Mouse (Mus musculus) kidney, adult 2 months (tissue): ENCODE data around the gene Agfg1. TPM values are rescaled to one million over a fixed set of nuclear protein-coding genes. Genes with fewer than 3 reads are reported as not detected.

Experiments
- DNase-seq: peaks from one replicate; pipeline ENCODE4 v3.0.0; 2021
- H3K27ac ChIP-seq: fragments of 200-500 bp; 2 replicates; pipeline ENCODE4 v1.5.1; 2012; ENCODE audit warnings: low read depth, low read length, control low read depth, inconsistent platforms; ENCODE audit not compliant: insufficient read depth
- H3K27me3 ChIP-seq: fragments of 200-500 bp; replicated peaks from 2 replicates; pipeline ENCODE4 v1.6.1; 2012; ENCODE audit warnings: mild to moderate bottlenecking, moderate library complexity, low read length, inconsistent platforms; ENCODE audit not compliant: control insufficient read depth, insufficient read depth
- H3K36me3 ChIP-seq: fragments of 200-500 bp; 2 replicates; pipeline ENCODE4 v1.6.1; 2012; ENCODE audit warnings: mild to moderate bottlenecking, moderate library complexity, low read length, inconsistent platforms; ENCODE audit not compliant: control insufficient read depth, insufficient read depth
- H3K4me1 ChIP-seq: fragments of 200-500 bp; 2 replicates; pipeline ENCODE4 v1.6.1; 2011; ENCODE audit warnings: low read length; ENCODE audit not compliant: control insufficient read depth, insufficient read depth
- H3K4me3 ChIP-seq: fragments of 200-500 bp; 2 replicates; pipeline ENCODE4 v1.5.1; 2011; ENCODE audit warnings: mild to moderate bottlenecking, low read depth, low read length, control low read depth; ENCODE audit not compliant: insufficient read depth
- CTCF ChIP-seq: fragments of 200-500 bp; conservative IDR thresholded peaks from 2 replicates; pipeline ENCODE4 v1.5.1; 2011; ENCODE audit warnings: low read depth, mild to moderate bottlenecking, control low read depth, low read length, moderate library complexity, mixed read lengths; ENCODE audit not compliant: insufficient read depth, insufficient read length
- POLR2A ChIP-seq: fragments of 200-500 bp; IDR thresholded peaks from one replicate; pipeline ENCODE4 v1.6.1; 2011; ENCODE audit warnings: low read depth, low read length, control low read depth
- WGBS: fragments of 180-500 bp; shearing (Covaris S2); methylation state at CpG from one replicate; pipeline ENCODE4 v1.1.7; 2018; 5-methylcytosine and 5-hydroxymethylcytosine counted together
- polyA plus RNA-seq: library from polyadenylated mRNA; depleted of rRNA; stranded (reverse); fragments of >200 nt; gene quantifications from 2 replicates; pipeline ENCODE4 v1.2.3, GENCODE M21; 2012; rRNA removed

The Agfg1 gene
- 33.9 and 37.3 TPM in 2 replicates for polyA plus RNA-seq

DNA sequence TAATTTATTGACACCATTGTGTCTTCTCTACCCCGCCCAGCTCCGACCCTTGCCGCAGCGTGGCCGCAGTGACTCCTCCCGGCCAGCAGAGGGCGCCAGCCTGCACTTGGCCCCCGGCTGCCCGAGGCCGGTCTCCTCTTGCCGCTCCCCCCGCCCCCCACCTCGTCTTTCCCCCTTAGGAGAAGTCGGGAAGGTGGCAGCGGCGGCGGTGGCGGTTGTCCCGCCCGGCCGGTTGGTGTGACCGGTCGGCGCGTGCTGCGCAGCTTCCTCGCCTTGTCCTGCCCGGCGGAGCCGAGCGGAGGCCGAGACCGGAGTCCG lies at the start of gene Agfg1:
Gene Agfg1, plus strand, starts transcription at position 188 of the 318 bp plus-strand sequence.
- H3K27me3 ChIP-seq: no peaks in the 10 kb centered on the region
- DNase-seq: peak; percentile 95
- no peaks in the 10 kb centered on the region for H3K36me3 ChIP-seq
- peak within 1 kb of the TSS; percentile 66 for H3K27ac ChIP-seq
- H3K4me1 ChIP-seq: peaks cover 4% of the 10 kb centered on the region; the same call in 1 of the 2 replicates
- WGBS: under 1% methylated on average over 34 of the region's 34 CpGs
- H3K4me3 ChIP-seq: peak within 1 kb of the TSS; percentile 93
- TF ChIP-seq CTCF (peak; percentile 81), POLR2A (no peak)

DNA sequence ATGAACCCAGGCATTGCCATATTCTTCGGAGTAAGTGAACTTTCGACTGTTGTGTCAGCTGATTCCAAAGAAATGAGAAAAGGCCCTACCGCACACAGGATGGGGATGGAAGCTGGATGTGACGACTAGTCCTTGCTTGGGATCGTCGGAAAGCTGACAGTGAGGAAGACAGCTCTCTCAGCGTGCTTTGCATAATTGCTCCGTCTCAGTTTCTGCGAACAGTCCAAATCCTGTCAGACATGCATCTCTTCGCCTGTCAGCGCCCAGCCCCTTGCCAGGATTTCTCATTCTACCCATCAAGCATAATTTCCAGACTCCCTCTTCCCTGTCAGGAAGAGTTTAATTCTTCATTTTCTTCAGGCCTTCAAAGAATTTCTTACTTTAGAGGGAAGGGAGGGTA lies 48.2 kb upstream of the Agfg1 start:
- WGBS: 89% methylated on average over 11 of the region's 11 CpGs
- DNase-seq: no peak
- Histone ChIP-seq H3K36me3 (no peaks in the 10 kb centered on the region), H3K4me3 (no peak overlapping the region), H3K27ac (no peak overlapping the region), H3K4me1 (no peaks in the 10 kb centered on the region), H3K27me3 (no peaks in the 10 kb centered on the region)
- TF ChIP-seq POLR2A (no peak), CTCF (no peak)

DNA sequence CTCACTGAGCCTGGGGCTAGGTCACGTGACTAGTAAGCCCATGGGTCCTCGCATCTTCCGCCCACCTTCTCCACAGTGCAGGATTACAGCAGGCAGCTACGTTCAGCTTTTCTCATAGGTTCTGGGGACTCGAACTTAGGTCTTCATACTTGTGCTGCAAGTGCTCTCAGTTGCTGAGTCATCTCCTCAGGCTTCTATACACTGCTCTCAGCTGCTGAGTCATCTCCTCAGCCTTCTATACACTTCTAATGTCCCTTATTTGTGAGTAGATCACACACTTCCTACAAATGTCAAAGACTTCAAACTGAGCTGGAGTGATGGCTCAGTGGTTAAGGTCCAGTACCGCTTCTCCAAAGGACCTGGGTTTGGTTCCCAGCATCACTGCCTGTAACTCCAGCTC lies 47.0 kb upstream of the Agfg1 start:
- DNase-seq: no peak
- no peak overlapping the region for H3K4me3 ChIP-seq
- 96% methylated on average over 6 of the region's 6 CpGs for WGBS
- no peaks in the 10 kb centered on the region for H3K36me3 ChIP-seq
- no peaks in the 10 kb centered on the region for H3K27me3 ChIP-seq
- H3K4me1 ChIP-seq: no peaks in the 10 kb centered on the region
- TF ChIP-seq POLR2A (no peak), CTCF (no peak)
- no peak overlapping the region for H3K27ac ChIP-seq

DNA sequence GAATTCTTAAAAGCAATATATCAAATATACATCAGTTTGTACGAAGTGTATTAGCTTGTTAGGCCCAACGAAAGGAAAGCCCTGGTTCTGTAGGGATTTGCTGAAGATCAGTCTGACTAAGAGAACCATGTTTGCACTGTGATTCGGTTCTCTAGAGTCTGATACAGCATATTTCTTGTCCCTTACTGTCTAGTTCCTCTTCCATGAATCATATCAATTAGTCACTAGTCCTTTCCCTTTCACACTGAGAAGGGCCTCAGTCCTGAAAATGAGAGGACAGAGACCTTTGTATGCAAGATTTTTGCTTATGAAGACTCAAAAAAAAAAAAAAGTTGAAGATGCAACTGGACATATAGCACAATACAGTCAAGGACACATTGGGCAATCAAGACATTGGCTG lies 46.2 kb upstream of the Agfg1 start:
- TF ChIP-seq POLR2A (no peak), CTCF (no peak)
- no peak for DNase-seq
- Histone ChIP-seq H3K27me3 (no peaks in the 10 kb centered on the region), H3K4me3 (no peak overlapping the region), H3K27ac (no peak overlapping the region), H3K4me1 (no peaks in the 10 kb centered on the region), H3K36me3 (no peaks in the 10 kb centered on the region)
- WGBS: 86% methylated on average over 3 of the region's 3 CpGs

DNA sequence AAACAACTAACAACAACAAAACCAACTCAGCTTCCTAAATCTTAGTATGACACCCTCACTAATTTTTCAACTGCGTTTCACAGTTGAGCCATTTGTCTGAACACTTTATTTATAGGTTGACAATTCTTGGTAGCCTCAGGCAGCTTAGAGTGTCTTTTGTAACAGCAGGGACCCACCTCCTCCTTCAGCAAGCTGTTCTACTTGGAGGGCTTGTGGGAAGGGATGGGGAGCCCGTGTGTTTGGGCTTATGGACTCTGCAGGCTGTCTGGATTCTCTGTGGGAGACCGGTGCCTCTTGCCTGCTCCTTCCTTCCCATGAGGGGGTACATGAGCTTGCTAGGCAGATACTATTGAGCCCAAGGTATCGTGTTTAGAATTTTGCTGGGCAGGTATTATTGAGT lies 45.3 kb upstream of the Agfg1 start:
- no peak overlapping the region for H3K4me3 ChIP-seq
- no peak for DNase-seq
- WGBS: 75% methylated on average over 4 of the region's 4 CpGs

DNA sequence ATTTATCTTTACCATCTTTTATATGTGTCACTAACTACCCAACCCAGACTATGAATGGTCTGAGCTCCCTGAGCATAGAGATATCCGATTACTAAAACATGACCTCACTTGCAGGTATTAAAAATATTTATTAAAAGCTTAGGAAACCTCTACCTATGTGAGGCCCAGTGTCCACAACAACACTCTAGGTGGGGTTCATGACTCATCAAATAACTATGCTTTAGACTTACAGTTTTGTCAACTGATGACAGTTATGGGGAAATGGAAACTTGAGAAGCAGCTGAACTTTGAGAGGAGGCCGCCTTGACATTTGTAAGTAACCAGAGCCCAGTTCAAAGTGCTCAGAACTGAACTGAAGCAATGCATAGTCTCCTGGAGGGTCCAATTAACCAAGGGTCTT lies 44.1 kb upstream of the Agfg1 start:
- TF ChIP-seq CTCF (no peak), POLR2A (no peak)
- H3K4me1 ChIP-seq: no peaks in the 10 kb centered on the region
- no peaks in the 10 kb centered on the region for H3K27me3 ChIP-seq
- H3K27ac ChIP-seq: no peak overlapping the region
- H3K4me3 ChIP-seq: no peak overlapping the region
- no peak for DNase-seq
- H3K36me3 ChIP-seq: no peaks in the 10 kb centered on the region
- WGBS: 85% methylated on average over 2 of the region's 2 CpGs

More for the DNA sequence above, 45.3 kb upstream of the Agfg1 start:
- Histone ChIP-seq H3K27ac (no peak overlapping the region), H3K36me3 (no peaks in the 10 kb centered on the region), H3K27me3 (no peaks in the 10 kb centered on the region), H3K4me1 (no peaks in the 10 kb centered on the region)
- TF ChIP-seq POLR2A: no peak
- no peak for TF ChIP-seq CTCF

DNA sequence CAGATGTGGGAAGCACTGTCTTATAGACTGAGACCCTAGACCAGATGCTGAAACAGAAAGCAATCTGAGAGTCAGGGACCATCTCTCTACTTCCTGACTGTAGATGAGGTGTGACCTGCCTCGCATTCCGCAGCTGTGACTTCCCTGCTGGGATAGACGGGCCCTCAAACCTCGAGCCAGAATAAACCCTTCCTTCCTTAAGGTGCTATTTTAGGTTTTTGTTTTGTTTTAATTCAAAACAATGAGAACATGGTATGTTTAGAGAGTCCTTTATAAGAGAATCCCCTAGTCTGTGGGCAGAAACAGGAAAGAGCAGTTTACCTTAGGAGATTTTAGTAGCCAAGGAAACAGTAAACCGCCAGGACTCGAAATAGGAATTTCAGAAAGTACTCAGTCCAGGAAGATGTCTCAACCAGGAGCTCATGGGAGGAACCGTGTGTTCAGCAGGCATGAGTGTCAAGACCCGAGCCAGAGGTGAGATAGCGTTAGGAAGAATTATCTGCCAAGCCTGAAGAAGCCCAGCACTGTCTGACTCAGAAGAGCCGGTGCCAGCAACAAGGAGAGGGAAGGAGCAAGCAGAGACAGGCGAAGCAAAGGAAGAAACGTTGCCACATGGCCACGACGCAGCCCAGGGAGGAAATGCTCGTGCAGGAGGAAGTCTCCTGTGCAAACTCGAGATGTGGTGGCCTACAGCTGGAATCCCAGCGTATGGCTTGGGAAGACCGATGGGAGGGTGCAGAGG lies 43.4 kb upstream of the Agfg1 start:
- H3K4me1 ChIP-seq: no peaks in the 10 kb centered on the region
- no peaks in the 10 kb centered on the region for H3K27me3 ChIP-seq
- H3K4me3 ChIP-seq: no peak overlapping the region
- no peaks in the 10 kb centered on the region for H3K36me3 ChIP-seq
- DNase-seq: no peak
- 59% methylated on average over 18 of the region's 18 CpGs for WGBS
- H3K27ac ChIP-seq: no peak overlapping the region
- no peak for TF ChIP-seq POLR2A
- no peak for TF ChIP-seq CTCF
